Mouse (Mus musculus): ENCODE results near the gene Gm16440.
A peak's percentile ranks its signal among the peaks of the same experiment; 100 is the strongest.
"Not testable (repeated sequence)": the region's sequence is repeated elsewhere in the genome, so short reads cannot be mapped to it uniquely, and the experiment has no call there.

Gene Gm16440

DNA sequence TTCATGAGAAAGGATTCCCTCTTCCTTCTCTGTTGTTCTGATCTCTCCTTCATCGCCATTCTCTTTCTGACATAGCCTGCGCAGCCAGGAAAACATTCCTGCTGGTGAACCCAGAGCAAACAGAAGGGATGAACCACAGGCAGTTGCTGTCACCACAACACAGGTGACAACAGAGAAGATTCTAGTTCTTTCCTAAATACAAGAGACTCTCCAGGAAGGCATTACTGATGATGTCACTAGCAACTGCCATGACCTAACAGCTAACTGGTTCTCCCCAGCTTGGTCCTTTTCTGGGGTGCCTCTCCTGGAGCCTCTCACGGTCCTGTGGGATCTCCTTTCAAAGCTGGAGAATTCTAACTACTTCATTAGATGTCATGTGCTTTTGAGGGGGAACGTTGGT lies at the start of gene Gm16440:
Gene Gm16440, minus strand, starts transcription at position 101 of the 400 bp plus-strand sequence.
- not testable (repeated sequence) for DNase-seq (ENCODE audit: low spot score in 2 of 2)

DNA sequence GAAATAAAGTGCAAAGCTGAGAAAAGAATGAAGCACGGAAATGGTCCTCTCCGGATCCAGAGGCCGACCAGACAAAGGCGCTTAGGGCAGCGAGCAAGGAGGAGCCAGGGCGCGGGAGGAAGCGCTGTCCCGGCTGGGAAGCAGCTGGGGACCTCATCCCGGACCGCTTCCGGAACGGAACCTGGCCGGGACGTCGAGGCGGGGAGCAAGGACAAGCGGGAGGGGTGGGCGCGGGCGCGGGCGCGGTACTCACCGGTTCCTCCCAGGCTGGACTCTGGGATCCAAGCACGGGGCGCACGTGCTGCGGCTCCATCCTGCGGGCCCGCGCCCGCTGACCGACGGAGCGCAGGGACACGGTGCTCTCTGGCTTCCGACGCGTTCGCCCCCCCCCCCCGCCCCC lies 36.6 kb upstream of the Gm16440 start:
- peak; percentile 0 to 6 for DNase-seq (ENCODE audit: low spot score in 2 of 2)

DNA sequence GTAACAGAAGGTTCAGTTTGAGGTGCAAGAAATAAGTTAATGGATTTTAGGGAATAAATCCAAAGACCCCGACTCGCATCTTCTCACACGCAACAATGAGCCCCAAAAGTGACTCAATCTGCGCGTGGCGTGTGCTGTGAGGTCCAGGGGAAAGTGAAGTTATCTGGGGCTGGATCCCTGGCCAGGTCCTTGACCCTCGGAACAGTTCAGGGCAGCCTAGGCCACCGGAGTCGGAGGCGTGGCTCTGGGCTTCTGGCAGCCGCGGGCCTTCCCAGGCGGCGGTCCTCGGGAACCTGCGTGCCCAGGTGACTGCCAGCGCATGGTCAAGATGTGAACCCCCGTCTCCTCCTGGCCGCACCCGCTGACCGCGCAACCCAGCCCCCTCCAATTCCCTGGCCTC lies 36.2 kb upstream of the Gm16440 start:
- DNase-seq (ENCODE audit: low spot score in 2 of 2): peak in 1 of 2 experiments; percentile 5

DNA sequence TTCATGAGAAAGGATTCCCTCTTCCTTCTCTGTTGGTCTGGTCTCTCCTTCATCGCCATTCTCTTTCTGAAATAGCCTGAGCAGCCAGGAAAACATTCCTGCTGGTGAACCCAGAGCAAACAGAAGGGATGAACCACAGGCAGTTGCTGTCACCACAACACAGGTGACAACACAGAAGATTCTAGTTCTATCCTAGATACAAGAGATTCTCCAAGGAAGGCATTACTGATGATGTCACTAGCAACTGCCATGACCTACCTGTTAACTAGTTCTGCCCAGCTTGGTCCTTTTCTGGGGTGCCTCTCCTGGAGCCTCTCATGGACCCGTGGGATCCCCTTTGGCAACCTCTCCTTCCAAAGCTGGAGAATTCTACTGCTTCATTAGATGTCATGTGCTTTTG lies 22.3 kb upstream of the Gm16440 start, which contains the start of gene Gm3591:
Gene Gm3591, minus strand, starts transcription at position 101 of the 400 bp plus-strand sequence.
- not testable (repeated sequence) for DNase-seq (ENCODE audit: low spot score in 2 of 2)

DNA sequence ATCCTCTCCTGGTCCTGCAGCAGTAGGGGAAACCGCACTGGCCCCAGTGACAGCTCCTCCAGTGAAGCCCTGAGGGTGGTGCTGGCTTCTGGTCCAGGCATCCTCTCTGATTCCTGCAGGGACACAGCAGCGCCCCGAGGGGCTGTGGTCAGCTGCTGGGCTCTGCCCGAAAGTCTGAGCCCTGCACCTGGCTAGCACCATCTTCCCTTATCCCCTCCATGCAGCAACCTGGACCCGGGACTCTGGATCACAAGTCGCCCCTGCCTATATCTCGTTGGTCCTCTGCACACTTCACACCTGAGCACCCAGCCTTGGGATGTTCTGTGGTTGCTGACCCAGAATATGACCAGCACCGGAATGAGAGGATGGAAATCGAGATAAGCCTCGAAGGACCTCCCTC lies 46.5 kb downstream of the Gm16440 start, which contains the start of gene Gm3618:
Gene Gm3618, minus strand, starts transcription at position 101 of the 400 bp plus-strand sequence.
- not testable (repeated sequence) for DNase-seq (ENCODE audit: low spot score in 2 of 2)
